Mouse (Mus musculus) neural tube, embryonic 15.5 days (tissue): ENCODE measurements around the gene Enox1. TPM values are rescaled to one million over a fixed set of nuclear protein-coding genes. Genes with fewer than 3 reads are reported as not detected.

Experiments used
- ATAC-seq: fragments of 200-750 bp; cut with Nextera tagmentation; 2 replicates; pipeline ENCODE4 v1.8.0; 2017; ENCODE audit warnings: mild to moderate bottlenecking, moderate TSS enrichment, moderate library complexity; ENCODE audit not compliant: low FRiP score
- H3K27ac ChIP-seq: fragments of 300-500 bp; sonication (generic); replicated peaks from 2 replicates; pipeline ENCODE4 v1.5.1; 2015; ENCODE audit warnings: mild to moderate bottlenecking, inconsistent platforms
- H3K27me3 ChIP-seq: fragments of 300-500 bp; sonication (generic); replicated peaks from 2 replicates; pipeline ENCODE4 v1.6.1; 2015; ENCODE audit warnings: inconsistent platforms
- H3K36me3 ChIP-seq: fragments of 300-500 bp; sonication (generic); 2 replicates; pipeline ENCODE4 v1.6.1; 2015; ENCODE audit warnings: inconsistent platforms
- H3K4me1 ChIP-seq: fragments of 300-500 bp; sonication (generic); 2 replicates; pipeline ENCODE4 v1.6.1; 2015; ENCODE audit warnings: inconsistent platforms
- H3K4me2 ChIP-seq: fragments of 300-500 bp; sonication (generic); 2 replicates; pipeline ENCODE4 v1.6.1; 2015; ENCODE audit warnings: inconsistent platforms, mild to moderate bottlenecking, moderate library complexity
- H3K4me3 ChIP-seq: fragments of 300-500 bp; sonication (generic); replicated peaks from 2 replicates; pipeline ENCODE4 v1.5.1; 2015; ENCODE audit warnings: mild to moderate bottlenecking, inconsistent platforms
- H3K9ac ChIP-seq: fragments of 300-500 bp; sonication (generic); replicated peaks from 2 replicates; pipeline ENCODE4 v1.6.1; 2015; ENCODE audit warnings: mild to moderate bottlenecking, inconsistent platforms
- H3K9me3 ChIP-seq: fragments of 300-500 bp; sonication (generic); replicated peaks from 2 replicates; pipeline ENCODE4 v1.6.1; 2016; ENCODE audit warnings: inconsistent platforms
- WGBS: fragments of 180-500 bp; shearing (Covaris S2); methylation state at CpG from one replicate; pipeline ENCODE4 v1.1.7; 2015; ENCODE audit warnings: mixed read lengths; 5-methylcytosine and 5-hydroxymethylcytosine counted together
- polyA plus RNA-seq: library from polyadenylated mRNA; unstranded; fragments of >200 nt; fragmentation: Nextera tagmentation; extraction: Ambion mirVana; gene quantifications from 2 replicates; pipeline ENCODE4 v1.2.1, GENCODE M21; 2015

Gene Enox1
- polyA plus RNA-seq, 1 experiment from 2014 or later: 45.0 TPM

DNA sequence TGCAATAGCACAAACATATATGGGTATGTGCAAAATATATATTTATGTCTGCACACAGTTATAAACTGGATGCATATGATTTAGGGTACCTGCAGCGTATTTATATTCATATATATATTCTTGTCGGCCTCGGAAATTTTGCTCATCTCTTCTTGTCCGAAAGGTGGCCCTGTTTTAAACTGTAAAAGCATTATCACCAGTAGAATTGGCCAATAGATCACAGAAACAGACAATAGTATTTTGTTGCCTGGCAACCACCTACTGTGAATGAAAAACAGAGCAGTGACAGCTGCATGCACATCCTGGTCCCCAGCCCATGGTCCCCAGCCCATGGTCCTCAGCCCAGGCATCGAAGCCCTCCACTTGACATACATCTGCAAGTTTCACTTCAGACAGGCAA is 2.8 kb downstream of the Enox1 start:
- H3K36me3 ChIP-seq: no peaks in the 10 kb centered on the region
- H3K4me1 ChIP-seq: peaks cover 52% of the 10 kb centered on the region
- 30% methylated on average over 5 of the region's 5 CpGs for WGBS
- no peaks in the 10 kb centered on the region for H3K9me3 ChIP-seq
- H3K27ac ChIP-seq: peak overlapping the region; percentile 34
- H3K4me3 ChIP-seq: peak overlapping the region; percentile 88
- peak overlapping the region; percentile 76 for H3K4me2 ChIP-seq
- H3K9ac ChIP-seq: 0 out of 2 replicates have a peak overlapping the region, but pooled peaks have one; percentile 20
- H3K27me3 ChIP-seq: no peaks in the 10 kb centered on the region
- no peak for ATAC-seq

DNA sequence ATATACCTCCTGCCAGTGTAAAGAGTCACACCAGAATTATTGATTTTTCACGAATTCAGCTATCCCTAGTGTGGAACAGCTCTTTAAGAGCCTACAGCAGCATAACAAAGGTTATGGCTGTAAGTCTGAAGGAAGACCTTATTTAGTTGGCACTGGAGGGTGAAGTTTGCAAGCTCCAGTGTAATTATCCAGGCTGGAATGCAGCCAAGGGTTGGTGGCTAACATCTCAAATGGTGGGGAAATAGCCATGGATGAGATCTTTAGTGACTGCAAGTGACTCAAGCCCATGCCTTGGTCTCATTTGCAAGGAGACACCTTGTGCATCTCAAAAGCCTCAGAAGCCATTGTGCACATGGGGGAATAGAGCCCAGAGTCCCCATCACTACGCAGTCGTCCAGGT is 5.9 kb downstream of the Enox1 start:
- no peak for ATAC-seq

DNA sequence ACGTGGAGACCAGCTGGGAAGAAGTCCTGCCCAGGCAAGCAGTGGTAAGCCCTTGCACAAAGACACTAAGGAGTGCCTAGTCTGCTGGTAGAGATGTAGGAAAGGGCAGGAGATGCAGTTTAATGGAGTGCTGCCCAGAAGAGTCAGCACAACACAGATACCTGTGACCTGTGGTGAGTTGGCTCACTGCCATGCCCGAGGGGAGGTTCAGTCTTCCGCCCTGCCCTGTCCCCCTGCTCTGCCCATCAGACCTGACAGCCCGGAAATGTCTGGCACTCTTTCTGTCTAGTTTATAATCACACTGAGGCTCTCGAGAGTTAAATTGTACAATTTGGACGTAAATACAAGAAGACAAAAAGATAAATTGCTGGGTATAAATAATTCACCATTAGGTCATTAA is 7.8 kb downstream of the Enox1 start:
- H3K9ac ChIP-seq: no peak overlapping the region
- H3K36me3 ChIP-seq: no peaks in the 10 kb centered on the region
- ATAC-seq: no peak
- no peaks in the 10 kb centered on the region for H3K9me3 ChIP-seq
- H3K4me3 ChIP-seq: no peak overlapping the region
- H3K27me3 ChIP-seq: no peaks in the 10 kb centered on the region
- H3K27ac ChIP-seq: no peak overlapping the region
- H3K4me2 ChIP-seq: no peak overlapping the region
- H3K4me1 ChIP-seq: peaks cover 25% of the 10 kb centered on the region
- 63% methylated on average over 6 of the region's 6 CpGs for WGBS

More for the DNA sequence above, 5.9 kb downstream of the Enox1 start:
- 73% methylated on average over 3 of the region's 3 CpGs for WGBS
- H3K4me3 ChIP-seq: no peak overlapping the region
- peaks cover 42% of the 10 kb centered on the region for H3K4me1 ChIP-seq
- H3K9me3 ChIP-seq: no peaks in the 10 kb centered on the region
- no peak overlapping the region for H3K4me2 ChIP-seq
- H3K9ac ChIP-seq: no peak overlapping the region
- no peaks in the 10 kb centered on the region for H3K27me3 ChIP-seq
- H3K27ac ChIP-seq: no peak overlapping the region
- H3K36me3 ChIP-seq: no peaks in the 10 kb centered on the region

DNA sequence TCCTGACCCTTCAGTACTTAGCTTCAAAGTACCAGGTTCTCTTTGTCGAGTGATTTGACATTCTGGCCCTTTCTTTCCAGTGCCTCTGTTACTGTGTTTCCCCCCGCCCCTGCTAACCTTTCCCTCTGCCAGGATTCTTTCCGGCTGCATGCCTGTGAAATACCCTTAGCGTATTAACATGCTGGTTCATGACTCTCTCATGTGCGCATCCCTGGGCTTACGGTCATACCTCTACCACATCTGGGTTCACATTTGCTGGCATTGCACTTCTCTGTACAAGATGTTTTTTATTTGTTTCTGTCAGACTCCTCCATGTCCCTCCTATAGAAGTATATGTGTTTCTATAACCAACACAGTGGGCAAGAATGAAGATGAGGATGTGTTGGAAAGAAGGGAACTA is 11.6 kb downstream of the Enox1 start:
- Histone ChIP-seq H3K4me2 (no peak overlapping the region), H3K9me3 (no peaks in the 10 kb centered on the region), H3K4me1 (peaks cover 8% of the 10 kb centered on the region), H3K9ac (no peak overlapping the region), H3K27me3 (no peaks in the 10 kb centered on the region), H3K27ac (no peak overlapping the region), H3K36me3 (no peaks in the 10 kb centered on the region), H3K4me3 (no peak overlapping the region)
- ATAC-seq: no peak
- 89% methylated on average over 6 of the region's 6 CpGs for WGBS

DNA sequence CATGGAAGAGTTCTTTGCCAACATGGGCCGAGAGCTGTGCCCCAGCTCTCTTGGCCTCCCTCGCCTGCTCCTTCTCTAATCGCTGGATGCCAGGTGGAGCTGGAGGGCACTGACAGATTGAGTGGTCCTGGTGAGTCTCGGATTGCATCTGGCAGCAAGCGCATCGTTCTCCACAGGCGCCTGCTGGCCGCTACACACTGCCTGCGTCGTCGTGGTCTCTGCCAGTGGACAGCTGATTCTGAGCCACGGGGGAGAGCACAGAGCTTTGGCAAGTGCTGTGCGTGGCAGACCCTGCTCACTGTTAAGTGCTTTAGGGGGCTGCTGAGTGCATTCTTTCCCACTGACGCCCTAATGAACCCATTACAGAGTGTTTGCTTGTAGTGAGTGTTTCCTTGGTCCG is 17.9 kb downstream of the Enox1 start:
- 0 out of 2 replicates have a peak overlapping the region, but pooled peaks have one; percentile 1 for H3K27ac ChIP-seq
- WGBS: 48% methylated on average over 15 of the region's 15 CpGs
- H3K27me3 ChIP-seq: no peaks in the 10 kb centered on the region
- H3K9ac ChIP-seq: no peak overlapping the region
- peaks cover 22% of the 10 kb centered on the region for H3K4me1 ChIP-seq
- H3K4me2 ChIP-seq: no peak overlapping the region
- peak; percentile 82 for ATAC-seq
- H3K4me3 ChIP-seq: no peak overlapping the region
- H3K9me3 ChIP-seq: no peaks in the 10 kb centered on the region
- H3K36me3 ChIP-seq: no peaks in the 10 kb centered on the region; the same call in 1 of the 2 replicates

DNA sequence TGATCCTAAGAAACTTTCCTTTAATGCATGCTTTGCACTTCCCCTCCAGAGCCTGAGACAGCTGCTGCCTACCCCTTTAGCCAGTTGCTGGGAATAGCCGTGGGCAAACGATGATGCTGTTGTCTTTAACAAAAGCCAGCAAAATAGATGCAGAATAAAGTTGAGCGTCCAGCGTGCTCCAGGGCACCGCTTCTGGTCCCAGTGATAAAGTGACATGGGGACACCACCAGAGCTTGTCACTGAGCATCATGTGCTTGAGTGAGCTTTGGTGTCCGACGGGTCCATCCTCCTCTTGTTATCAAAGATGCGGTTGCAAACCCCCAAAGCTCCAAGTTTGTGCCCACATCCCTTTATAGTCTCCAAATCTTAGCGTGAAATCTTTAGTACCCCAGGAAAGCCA is 18.4 kb downstream of the Enox1 start:
- Histone ChIP-seq H3K27me3 (no peaks in the 10 kb centered on the region), H3K36me3 (no peaks in the 10 kb centered on the region; the same call in 1 of the 2 replicates), H3K4me2 (no peak overlapping the region), H3K27ac (0 out of 2 replicates have a peak overlapping the region, but pooled peaks have one; percentile 1), H3K9me3 (no peaks in the 10 kb centered on the region), H3K9ac (no peak overlapping the region), H3K4me1 (peaks cover 22% of the 10 kb centered on the region), H3K4me3 (no peak overlapping the region)
- ATAC-seq: 0 out of 2 replicates have a peak, but pooled peaks have one; percentile 43
- WGBS: 74% methylated on average over 9 of the region's 9 CpGs

DNA sequence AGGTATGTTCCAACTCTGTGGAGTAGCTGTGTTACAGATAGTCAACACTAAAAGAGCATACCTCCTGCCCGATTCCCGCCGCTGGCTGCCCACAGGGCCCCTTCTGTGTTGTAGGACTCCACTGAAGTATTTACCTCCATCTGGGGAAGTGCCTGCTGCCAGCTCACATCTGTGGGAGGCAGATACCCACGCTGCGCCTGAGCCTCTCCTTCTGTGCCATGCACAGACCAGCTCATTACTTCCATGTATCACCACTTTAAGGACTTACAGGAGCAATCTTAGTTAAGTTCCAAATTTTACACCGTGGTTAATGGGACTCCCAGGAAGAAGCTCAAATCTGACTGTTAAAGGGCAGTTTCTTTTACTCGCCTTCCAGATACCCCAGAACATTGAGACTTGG is 23.7 kb downstream of the Enox1 start:
- Histone ChIP-seq H3K27me3 (no peaks in the 10 kb centered on the region), H3K9me3 (no peaks in the 10 kb centered on the region), H3K4me2 (no peak overlapping the region), H3K27ac (0 out of 2 replicates have a peak overlapping the region, but pooled peaks have one; percentile 9), H3K36me3 (no peaks in the 10 kb centered on the region; the same call in 1 of the 2 replicates), H3K4me3 (no peak overlapping the region), H3K4me1 (peaks cover 22% of the 10 kb centered on the region), H3K9ac (no peak overlapping the region)
- WGBS: 70% methylated on average over 7 of the region's 7 CpGs
- no peak for ATAC-seq

DNA sequence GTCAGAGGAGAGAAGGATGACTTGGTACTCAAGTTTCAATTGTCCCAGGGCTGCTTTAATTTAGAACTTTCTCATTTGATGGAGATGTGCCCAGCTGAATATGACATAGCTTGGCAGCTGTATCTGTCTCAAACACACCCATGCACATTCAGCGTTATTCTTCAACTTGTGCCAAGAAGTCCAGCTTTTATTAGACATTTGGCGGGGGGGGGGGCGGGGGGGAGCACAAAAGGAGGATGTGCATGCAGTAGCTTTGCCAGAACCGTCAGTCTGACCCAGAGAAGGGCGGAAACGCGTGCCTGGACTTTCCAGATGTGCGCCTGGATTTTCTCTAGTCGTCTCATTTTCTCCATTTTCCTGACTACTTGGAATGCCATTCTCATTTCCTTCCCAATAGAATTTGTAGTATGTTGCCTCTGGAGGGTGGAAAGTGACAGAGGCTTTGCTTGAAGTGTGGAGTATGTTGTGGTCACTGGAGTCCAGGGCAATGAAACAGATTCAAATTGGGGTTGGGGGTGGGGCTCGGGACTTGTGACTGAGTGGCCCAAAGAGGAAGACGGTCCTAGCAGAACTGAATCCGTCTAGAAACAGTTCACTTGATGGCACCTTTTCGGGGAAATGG is 24.3 kb downstream of the Enox1 start:
- H3K4me3 ChIP-seq: no peak overlapping the region
- H3K36me3 ChIP-seq: no peaks in the 10 kb centered on the region; the same call in 1 of the 2 replicates
- no peak overlapping the region for H3K27ac ChIP-seq
- no peaks in the 10 kb centered on the region for H3K9me3 ChIP-seq
- no peaks in the 10 kb centered on the region for H3K27me3 ChIP-seq
- WGBS: 71% methylated on average over 13 of the region's 13 CpGs
- H3K4me1 ChIP-seq: peaks cover 19% of the 10 kb centered on the region
- no peak overlapping the region for H3K9ac ChIP-seq
- ATAC-seq: no peak
- no peak overlapping the region for H3K4me2 ChIP-seq

DNA sequence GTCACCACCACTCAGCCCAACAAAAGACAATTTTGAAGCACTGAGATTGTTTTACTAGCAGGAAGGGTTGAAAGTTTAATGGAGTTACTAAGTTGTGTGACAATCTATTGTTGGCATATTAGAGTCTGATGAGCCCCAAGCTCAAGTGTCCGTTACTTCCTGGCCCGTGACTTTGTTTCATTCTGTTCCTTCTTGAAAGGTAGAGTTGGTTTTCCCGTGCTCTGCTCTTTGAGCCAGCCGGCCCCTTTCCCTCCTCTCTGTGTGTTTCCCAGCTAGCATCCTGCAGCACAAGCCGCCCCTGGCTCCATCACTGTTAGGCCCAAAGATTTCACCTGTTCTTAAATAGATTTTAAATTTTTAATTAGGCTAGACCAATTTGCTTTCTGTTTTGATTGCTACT is 26.9 kb downstream of the Enox1 start:
- WGBS: 84% methylated on average over 5 of the region's 5 CpGs
- H3K36me3 ChIP-seq: no peaks in the 10 kb centered on the region
- no peak overlapping the region for H3K4me2 ChIP-seq
- ATAC-seq: no peak
- H3K4me3 ChIP-seq: no peak overlapping the region
- H3K27ac ChIP-seq: no peak overlapping the region
- no peak overlapping the region for H3K9ac ChIP-seq
- H3K27me3 ChIP-seq: no peaks in the 10 kb centered on the region
- peaks cover 14% of the 10 kb centered on the region for H3K4me1 ChIP-seq
- H3K9me3 ChIP-seq: no peaks in the 10 kb centered on the region

DNA sequence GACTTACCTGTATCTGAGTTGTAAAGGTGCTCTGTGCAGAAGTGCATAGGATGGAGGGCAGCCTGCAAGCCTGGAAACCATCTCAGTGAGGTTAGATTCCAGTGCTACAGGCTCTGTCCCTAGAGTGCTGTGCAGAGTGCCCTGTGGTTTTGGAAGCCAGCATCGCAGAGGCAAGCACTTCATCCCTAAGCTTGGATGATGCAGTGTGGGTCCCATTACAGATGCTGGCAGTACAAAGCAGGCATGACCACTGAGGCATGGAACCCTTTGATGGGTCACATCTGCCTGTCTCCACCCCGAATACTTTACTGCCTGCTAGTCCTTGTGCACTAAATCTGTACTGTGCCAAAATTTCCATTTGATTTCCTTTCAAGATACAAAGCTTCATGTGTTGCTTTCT is 33.6 kb downstream of the Enox1 start:
- Histone ChIP-seq H3K9me3 (no peaks in the 10 kb centered on the region), H3K36me3 (no peaks in the 10 kb centered on the region), H3K4me3 (no peak overlapping the region), H3K4me1 (peaks cover 17% of the 10 kb centered on the region), H3K27me3 (no peaks in the 10 kb centered on the region), H3K9ac (no peak overlapping the region), H3K4me2 (no peak overlapping the region), H3K27ac (no peak overlapping the region)
- ATAC-seq: no peak
- WGBS: 70% methylated on average over 2 of the region's 2 CpGs

DNA sequence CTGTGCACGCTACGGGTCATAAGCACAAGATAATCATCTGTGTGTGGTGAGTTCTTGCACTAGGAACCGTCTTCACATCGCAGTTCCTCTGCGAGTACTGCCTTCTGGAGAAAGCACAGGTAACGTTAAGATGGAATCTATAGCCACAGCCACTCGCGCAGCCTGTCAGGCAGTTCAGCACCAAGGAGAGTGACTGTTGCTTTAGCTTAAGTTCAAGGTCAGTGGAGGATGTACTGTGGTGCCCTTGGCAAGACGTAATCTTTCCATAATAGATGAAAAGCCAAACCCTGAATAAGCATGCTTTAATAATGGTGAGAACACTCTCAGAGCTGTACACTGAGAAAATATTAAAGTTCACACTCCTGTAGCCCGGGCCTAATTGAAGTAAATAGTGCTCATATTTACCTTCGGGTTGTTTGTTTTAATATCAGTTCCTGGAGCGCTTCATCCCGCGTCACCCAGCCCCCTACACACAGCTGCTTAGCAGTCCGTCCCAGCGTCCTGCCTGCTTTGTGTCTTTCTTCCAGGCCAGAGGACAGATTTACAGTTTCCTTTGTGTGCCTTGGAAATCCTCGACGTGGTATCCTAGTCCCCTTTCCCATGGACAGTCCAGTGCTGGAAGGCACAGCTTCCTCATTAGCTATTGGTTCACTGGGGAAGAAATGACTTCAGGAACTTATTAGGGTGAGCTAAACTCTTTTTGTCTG is 38.9 kb downstream of the Enox1 start:
- WGBS: 18% methylated on average over 18 of the region's 18 CpGs
- peak; percentile 66; the same call in 1 of the 2 replicates for ATAC-seq
- H3K4me1 ChIP-seq: peaks cover 41% of the 10 kb centered on the region
- no peak overlapping the region for H3K9ac ChIP-seq
- no peak overlapping the region for H3K4me3 ChIP-seq
- H3K36me3 ChIP-seq: no peaks in the 10 kb centered on the region
- H3K27me3 ChIP-seq: no peaks in the 10 kb centered on the region
- peak overlapping the region; percentile 66 for H3K27ac ChIP-seq
- no peaks in the 10 kb centered on the region for H3K9me3 ChIP-seq
- peak overlapping the region; percentile 22 for H3K4me2 ChIP-seq

DNA sequence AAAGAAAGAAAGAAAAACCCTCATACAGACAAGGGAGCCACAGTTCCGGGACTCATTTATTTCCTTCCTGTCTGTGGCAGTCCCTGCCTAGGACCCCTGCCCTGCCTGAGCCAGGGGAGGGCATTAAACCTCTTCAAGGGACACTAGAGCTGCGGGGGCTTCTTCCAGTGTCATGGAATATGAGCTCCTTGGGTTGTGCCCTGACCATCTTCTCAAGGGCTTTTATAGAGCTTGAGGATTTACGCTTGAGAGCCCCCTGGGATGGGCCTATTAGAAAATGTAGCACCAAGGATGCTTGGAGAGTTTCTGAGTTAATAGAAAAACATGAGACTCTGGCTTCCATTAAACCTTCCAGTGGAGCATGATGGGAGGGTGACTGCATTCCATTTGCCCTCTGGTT is 39.7 kb downstream of the Enox1 start:
- no peak overlapping the region for H3K4me2 ChIP-seq
- peak overlapping the region; percentile 66 for H3K27ac ChIP-seq
- WGBS: 37% methylated on average over 3 of the region's 3 CpGs
- no peaks in the 10 kb centered on the region for H3K36me3 ChIP-seq
- peaks cover 41% of the 10 kb centered on the region for H3K4me1 ChIP-seq
- H3K27me3 ChIP-seq: no peaks in the 10 kb centered on the region
- H3K9ac ChIP-seq: no peak overlapping the region
- no peak overlapping the region for H3K4me3 ChIP-seq
- no peak for ATAC-seq
- no peaks in the 10 kb centered on the region for H3K9me3 ChIP-seq
